Mouse (Mus musculus): ENCODE results near the gene LTO1. TPM values are rescaled to one million over a fixed set of nuclear protein-coding genes. Genes with fewer than 3 reads are reported as not detected.
A peak's percentile ranks its signal among the peaks of the same experiment; 100 is the strongest.

Gene LTO1
- 13.5 and 17.7 TPM in 2 replicates for polyA plus RNA-seq (2012; rRNA removed)

GRCm38 (mm10) chr7:144914948-144915750, at the start of gene LTO1:
Gene LTO1, plus strand, starts transcription at chr7:144915100.
- peak; percentile 88 for DNase-seq
- H3K4me3 ChIP-seq (replicated peaks; ENCODE audit: extremely low read depth, low read depth, low read length) = peak within 1 kb of the TSS; percentile 98
- H3K4me1 ChIP-seq (ENCODE audit: control insufficient read depth, insufficient read depth, low read length) = 0 out of 2 replicates have a peak, but pooled peaks cover 3% of the 10 kb centered on the region
- TF ChIP-seq POLR2A (IDR thresholded peaks at IDR 0.05; ENCODE audit: borderline replicate concordance, extremely low read depth, low read depth, low read length) = peak; percentile 80; the same call in 1 of the 2 replicates
- TF ChIP-seq CTCF (IDR thresholded peaks at IDR 0.05; ENCODE audit: insufficient read depth, low read length) = no peak
- 1% methylated on average over 55 of the region's 55 CpGs for WGBS

DNA sequence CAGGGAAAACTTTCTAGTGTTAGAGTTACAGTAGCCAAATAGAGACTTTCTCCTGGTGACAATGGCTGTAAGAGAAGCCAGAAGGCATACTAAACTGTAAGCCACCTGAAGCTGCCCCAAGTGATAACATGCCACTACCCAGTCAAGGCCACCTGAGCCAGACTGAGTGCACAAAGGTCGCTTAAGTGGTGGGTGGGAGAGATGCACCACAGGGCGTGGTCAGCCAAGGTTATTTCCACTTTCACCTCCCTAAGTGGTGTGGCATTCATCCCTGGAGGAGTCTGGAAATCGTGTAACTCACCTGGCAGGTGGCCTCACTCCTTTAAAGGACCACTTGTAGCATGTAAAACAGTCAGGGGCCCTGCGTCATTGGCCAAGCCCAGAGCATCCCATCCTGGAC, 47.7 kb upstream of the LTO1 start:
- WGBS = 54% methylated on average over 4 of the region's 4 CpGs
- no peak for DNase-seq
- Histone ChIP-seq H3K4me3 (replicated peaks; ENCODE audit: extremely low read depth, low read depth, low read length) (no peak overlapping the region), H3K4me1 (ENCODE audit: control insufficient read depth, insufficient read depth, low read length) (no peaks in the 10 kb centered on the region)
- TF ChIP-seq CTCF (IDR thresholded peaks at IDR 0.05; ENCODE audit: insufficient read depth, low read length) = no peak

DNA sequence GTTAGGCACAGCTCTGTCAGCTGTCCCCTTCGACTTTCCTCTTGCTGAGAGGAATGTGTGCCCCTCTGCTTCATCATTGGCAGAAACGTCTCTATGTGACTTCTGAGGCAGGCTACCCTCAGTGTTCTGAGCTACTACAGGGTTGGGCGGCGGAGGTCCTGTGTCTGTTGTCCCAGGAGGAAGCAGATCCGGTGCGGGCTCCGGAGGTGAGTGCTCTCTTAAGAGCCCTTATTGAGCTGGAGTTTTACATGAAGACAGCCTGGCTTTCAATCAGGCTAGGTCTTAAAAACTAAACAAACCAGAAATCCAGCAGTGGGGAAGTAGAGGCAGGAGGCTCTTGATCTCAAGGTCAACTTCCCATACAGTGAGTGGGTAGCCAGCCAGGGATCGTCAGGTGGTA, 47.3 kb upstream of the LTO1 start:
- peaks cover 3% of the 10 kb centered on the region; the same call in 1 of the 2 replicates for H3K4me1 ChIP-seq (ENCODE audit: control insufficient read depth, insufficient read depth, low read length)
- TF ChIP-seq CTCF (IDR thresholded peaks at IDR 0.05; ENCODE audit: insufficient read depth, low read length) (no peak), POLR2A (IDR thresholded peaks at IDR 0.05; ENCODE audit: borderline replicate concordance, extremely low read depth, low read depth, low read length) (no peak)
- no peak overlapping the region for H3K4me3 ChIP-seq (replicated peaks; ENCODE audit: extremely low read depth, low read depth, low read length)
- 59% methylated on average over 8 of the region's 8 CpGs for WGBS
- DNase-seq = no peak

DNA sequence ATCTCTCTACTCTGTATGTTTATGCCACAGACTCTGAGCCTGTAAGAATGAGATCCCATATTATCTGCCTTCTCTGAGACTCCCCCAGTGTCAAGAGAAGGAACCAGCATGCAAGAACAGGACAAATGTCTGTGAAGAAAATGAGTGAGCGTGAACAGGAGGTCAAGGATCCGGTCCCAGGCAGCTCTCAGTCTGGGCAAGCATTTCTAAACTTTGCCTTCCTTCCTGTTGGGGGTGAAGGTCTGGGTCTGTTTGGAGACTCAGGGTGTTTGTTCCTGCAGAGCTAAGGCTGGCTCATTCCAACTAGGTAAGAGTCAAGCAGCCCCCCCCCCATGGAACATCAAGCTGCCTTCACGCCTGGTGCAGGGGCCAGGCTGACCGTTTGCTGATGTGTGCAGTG, 42.5 kb upstream of the LTO1 start:
- Histone ChIP-seq H3K4me1 (ENCODE audit: control insufficient read depth, insufficient read depth, low read length) (peaks cover 3% of the 10 kb centered on the region; the same call in 1 of the 2 replicates), H3K4me3 (replicated peaks; ENCODE audit: extremely low read depth, low read depth, low read length) (no peak overlapping the region)
- TF ChIP-seq CTCF (IDR thresholded peaks at IDR 0.05; ENCODE audit: insufficient read depth, low read length) = no peak
- no peak for TF ChIP-seq POLR2A (IDR thresholded peaks at IDR 0.05; ENCODE audit: borderline replicate concordance, extremely low read depth, low read depth, low read length)
- 29% methylated on average over 4 of the region's 4 CpGs for WGBS
- no peak for DNase-seq

DNA sequence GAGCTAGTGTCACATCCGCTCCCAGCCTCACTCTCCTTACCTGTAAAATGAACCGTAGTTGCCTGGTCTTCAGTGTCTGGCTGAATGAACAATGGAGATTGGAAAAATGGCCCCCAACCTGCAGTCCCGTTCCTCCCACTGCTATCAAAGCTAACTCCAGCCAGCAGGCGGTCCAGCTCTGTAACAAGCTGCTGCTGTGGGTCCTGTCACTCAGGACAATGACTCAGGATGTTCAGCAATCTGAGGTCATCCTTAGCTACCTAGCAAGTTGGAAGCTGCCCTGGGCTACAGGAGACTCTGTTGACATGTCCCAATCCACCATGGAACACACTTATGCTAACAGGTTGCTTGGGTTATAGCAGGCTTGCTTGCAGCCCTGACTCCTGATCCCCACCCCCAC, 41.7 kb upstream of the LTO1 start:
- peaks cover 3% of the 10 kb centered on the region; the same call in 1 of the 2 replicates for H3K4me1 ChIP-seq (ENCODE audit: control insufficient read depth, insufficient read depth, low read length)
- no peak for DNase-seq
- TF ChIP-seq POLR2A (IDR thresholded peaks at IDR 0.05; ENCODE audit: borderline replicate concordance, extremely low read depth, low read depth, low read length) (no peak), CTCF (IDR thresholded peaks at IDR 0.05; ENCODE audit: insufficient read depth, low read length) (no peak)
- WGBS = 88% methylated on average over 4 of the region's 4 CpGs
- no peak overlapping the region for H3K4me3 ChIP-seq (replicated peaks; ENCODE audit: extremely low read depth, low read depth, low read length)

- WGBS = 72% methylated on average over 4 of the region's 4 CpGs
- peaks cover 3% of the 10 kb centered on the region; the same call in 1 of the 2 replicates for H3K4me1 ChIP-seq (ENCODE audit: control insufficient read depth, insufficient read depth, low read length)
- H3K4me3 ChIP-seq (replicated peaks; ENCODE audit: extremely low read depth, low read depth, low read length) = no peak overlapping the region
- TF ChIP-seq POLR2A (IDR thresholded peaks at IDR 0.05; ENCODE audit: borderline replicate concordance, extremely low read depth, low read depth, low read length) (no peak), CTCF (IDR thresholded peaks at IDR 0.05; ENCODE audit: insufficient read depth, low read length) (no peak)
- DNase-seq = no peak
These were observed 40.7 kb upstream of the LTO1 start for GRCm38 (mm10) chr7:144874226-144874625.

DNA sequence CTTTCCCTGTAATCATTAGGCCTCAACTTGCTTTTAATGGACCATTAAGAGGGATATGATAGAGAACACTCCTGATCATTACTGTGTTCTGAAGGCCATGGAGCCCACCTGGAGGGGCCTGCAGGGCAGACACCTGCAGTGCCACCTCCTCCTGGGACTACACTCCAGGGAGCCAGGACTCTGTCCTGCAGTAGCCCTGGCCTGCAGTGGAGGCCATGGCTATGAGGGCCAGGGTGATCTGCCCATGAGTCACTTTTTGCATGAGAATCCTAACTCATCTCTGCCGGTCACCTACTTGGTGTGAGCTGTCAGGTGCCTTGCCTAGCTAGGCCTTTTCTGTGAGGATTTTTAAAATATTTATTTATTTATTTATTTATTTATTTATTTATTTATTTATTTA, 36.5 kb upstream of the LTO1 start:
- H3K4me3 ChIP-seq (replicated peaks; ENCODE audit: extremely low read depth, low read depth, low read length) = no peak overlapping the region
- H3K4me1 ChIP-seq (ENCODE audit: control insufficient read depth, insufficient read depth, low read length) = no peaks in the 10 kb centered on the region
- TF ChIP-seq CTCF (IDR thresholded peaks at IDR 0.05; ENCODE audit: insufficient read depth, low read length) (no peak), POLR2A (IDR thresholded peaks at IDR 0.05; ENCODE audit: borderline replicate concordance, extremely low read depth, low read depth, low read length) (no peak)
- no peak for DNase-seq
- 95% methylated on average over 1 of the region's 1 CpGs for WGBS

DNA sequence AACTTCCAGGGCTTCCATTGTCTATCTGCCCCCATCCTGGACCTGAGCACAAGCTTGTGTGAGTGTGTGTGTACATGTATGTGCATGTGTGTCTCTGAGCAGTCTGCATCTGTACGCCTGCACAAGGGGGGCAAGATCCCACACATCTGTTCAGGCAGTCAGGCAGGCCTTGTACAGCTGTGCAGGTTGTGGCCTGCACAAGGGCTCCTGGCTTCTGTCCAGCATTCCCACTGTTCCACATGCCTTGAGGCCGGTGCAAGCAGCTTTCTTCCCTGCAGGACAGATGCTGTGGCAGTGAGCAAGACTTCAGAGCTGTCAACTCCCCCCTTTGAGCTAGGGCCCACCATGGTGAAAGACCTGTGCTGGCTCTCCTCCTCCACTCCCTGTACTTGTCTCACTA, 31.8 kb upstream of the LTO1 start:
- no peak for TF ChIP-seq POLR2A (IDR thresholded peaks at IDR 0.05; ENCODE audit: borderline replicate concordance, extremely low read depth, low read depth, low read length)
- no peak for TF ChIP-seq CTCF (IDR thresholded peaks at IDR 0.05; ENCODE audit: insufficient read depth, low read length)
- 34% methylated on average over 2 of the region's 2 CpGs for WGBS
- H3K4me1 ChIP-seq (ENCODE audit: control insufficient read depth, insufficient read depth, low read length) = no peaks in the 10 kb centered on the region
- no peak overlapping the region for H3K4me3 ChIP-seq (replicated peaks; ENCODE audit: extremely low read depth, low read depth, low read length)
- DNase-seq = no peak

DNA sequence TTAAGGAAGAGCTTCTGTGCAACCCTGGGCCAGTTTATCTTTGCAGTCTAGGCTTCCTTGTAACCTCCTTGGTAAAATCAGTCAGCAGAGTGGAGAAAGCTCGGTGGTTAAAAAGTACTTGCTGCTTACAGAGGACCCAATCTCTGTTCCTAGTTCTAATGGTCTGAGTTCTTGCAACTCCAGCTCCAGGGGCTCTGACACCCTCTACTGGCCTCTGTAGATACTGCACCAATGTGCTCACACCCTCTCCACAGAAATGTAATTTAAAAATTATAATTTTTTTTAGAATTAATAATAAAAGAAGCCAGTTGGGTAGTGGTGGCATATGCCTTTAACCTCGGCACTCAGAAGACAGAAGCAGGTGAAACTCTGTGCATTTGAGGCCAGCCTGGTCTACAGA, 27.2 kb upstream of the LTO1 start:
- Histone ChIP-seq H3K4me1 (ENCODE audit: control insufficient read depth, insufficient read depth, low read length) (no peaks in the 10 kb centered on the region), H3K4me3 (replicated peaks; ENCODE audit: extremely low read depth, low read depth, low read length) (no peak overlapping the region)
- WGBS = 82% methylated on average over 2 of the region's 2 CpGs
- DNase-seq = no peak
- TF ChIP-seq CTCF (IDR thresholded peaks at IDR 0.05; ENCODE audit: insufficient read depth, low read length) = no peak
- no peak for TF ChIP-seq POLR2A (IDR thresholded peaks at IDR 0.05; ENCODE audit: borderline replicate concordance, extremely low read depth, low read depth, low read length)

Measured in lung, adult 2 months (tissue).